Mouse (Mus musculus) pancreas, adult 10 weeks (tissue): ENCODE measurements around the gene Ccdc9. TPM values are rescaled to one million over a fixed set of nuclear protein-coding genes. Genes with fewer than 3 reads are reported as not detected.

Source experiments
- polyA plus RNA-seq: library from polyadenylated mRNA; stranded (reverse); fragments of 350-450 nt; fragmentation: Illumina TruSeq; extraction: RNeasy Lipid Tissue Mini Kit (QIAGEN cat#74804); gene quantifications from one replicate; pipeline ENCODE4 v1.2.3, GENCODE M21; 2015; ENCODE audit warnings: low read depth, low replicate concordance; ENCODE audit not compliant: insufficient read depth

Ccdc9 gene
- polyA plus RNA-seq = 24.6 TPM

GRCm38 (mm10) chr7:16286026-16286961 lies at the start of gene Ccdc9:
Ccdc9 (minus strand) TSS chr7:16286795.

GRCm38 (mm10) chr7:16308093-16308492 lies 21.5 kb upstream of the Ccdc9 start, which contains the start of gene Bbc3:
Bbc3 (plus strand) TSS chr7:16308393.

GRCm38 (mm10) chr7:16273081-16273765 lies 13.4 kb downstream of the Ccdc9 start, which contains the start of gene Inafm1:
Inafm1 (minus strand) TSS chr7:16273617.

GRCm38 (mm10) chr7:16259110-16259590 lies 27.4 kb downstream of the Ccdc9 start, which contains the start of gene C5ar1:
C5ar1 (minus strand) TSS chr7:16259540.

GRCm38 (mm10) chr7:16244067-16244466 lies 42.5 kb downstream of the Ccdc9 start, which contains the start of gene C5ar2:
C5ar2 (minus strand) TSS chr7:16244154.

Other genes starting within 250 kb of the Ccdc9 start
- gene Bicra, start 238.9 kb downstream of the Ccdc9 start, polyA plus RNA-seq = 4.8 TPM
- gene Zfp541, start 225.0 kb downstream of the Ccdc9 start, polyA plus RNA-seq = not detected
- gene Napa, start 188.3 kb downstream of the Ccdc9 start, polyA plus RNA-seq = 57.5 TPM
- gene Kptn, start 166.9 kb downstream of the Ccdc9 start, polyA plus RNA-seq = 8.0 TPM
- gene Slc8a2, start 157.0 kb downstream of the Ccdc9 start, polyA plus RNA-seq = 0.15 TPM
- 13.5 TPM for gene Meis3, start 111.7 kb downstream of the Ccdc9 start, polyA plus RNA-seq
- 40.3 TPM for gene Dhx34, start 64.8 kb downstream of the Ccdc9 start, polyA plus RNA-seq
- 0.31 TPM for gene C5ar2, start 42.6 kb downstream of the Ccdc9 start, polyA plus RNA-seq
- gene C5ar1, start 27.3 kb downstream of the Ccdc9 start, polyA plus RNA-seq = 2.8 TPM
- 6.4 TPM for gene Inafm1, start 13.2 kb downstream of the Ccdc9 start, polyA plus RNA-seq
- 7.1 TPM for gene Bbc3, start 21.6 kb upstream of the Ccdc9 start, polyA plus RNA-seq
- gene Sae1, start 101.0 kb upstream of the Ccdc9 start, polyA plus RNA-seq = 10.5 TPM
- 10.2 TPM for gene Zc3h4, start 114.1 kb upstream of the Ccdc9 start, polyA plus RNA-seq
- 25.5 TPM for gene Tmem160, start 166.0 kb upstream of the Ccdc9 start, polyA plus RNA-seq
- not detected for gene Npas1, start 190.9 kb upstream of the Ccdc9 start, polyA plus RNA-seq